Mouse (Mus musculus) gastrocnemius, adult 2 months (tissue): ENCODE measurements around the gene Tab2. TPM values are rescaled to one million over a fixed set of nuclear protein-coding genes. Genes with fewer than 3 reads are reported as not detected.
"Not testable (repeated sequence)": the region's sequence is repeated elsewhere in the genome, so short reads cannot be mapped to it uniquely, and the experiment has no call there.

Experiments
- DNase-seq: peaks from one replicate; pipeline ENCODE4 v3.0.0; 2022
- H3K27ac ChIP-seq: fragments of 200-600 bp; 2 replicates; pipeline ENCODE4 v1.8.1; 2022; ENCODE audit warnings: mild to moderate bottlenecking
- H3K4me3 ChIP-seq: fragments of 200-600 bp; 2 replicates; pipeline ENCODE4 v1.8.1; 2022; ENCODE audit warnings: mild to moderate bottlenecking, moderate library complexity
- CTCF ChIP-seq: fragments of 200-600 bp; IDR thresholded peaks from 2 replicates; pipeline ENCODE4 v1.8.1; 2022; ENCODE audit warnings: antibody characterized with exemption, mild to moderate bottlenecking, moderate library complexity
- intact Hi-C: fragments of 180-260 bp; cut with DNase I; formaldehyde crosslinking; loops from one replicate; pipeline ENCODE4 v1.15.1; 2025
- total RNA-seq, 2 experiments: library from RNA; stranded (reverse); gene quantifications; 2 replicates each; pipeline ENCODE4 v1.2.3; 2021

Gene Tab2
- total RNA-seq, 2 experiments from 2014 or later: 96.2 to 100 TPM

DNA sequence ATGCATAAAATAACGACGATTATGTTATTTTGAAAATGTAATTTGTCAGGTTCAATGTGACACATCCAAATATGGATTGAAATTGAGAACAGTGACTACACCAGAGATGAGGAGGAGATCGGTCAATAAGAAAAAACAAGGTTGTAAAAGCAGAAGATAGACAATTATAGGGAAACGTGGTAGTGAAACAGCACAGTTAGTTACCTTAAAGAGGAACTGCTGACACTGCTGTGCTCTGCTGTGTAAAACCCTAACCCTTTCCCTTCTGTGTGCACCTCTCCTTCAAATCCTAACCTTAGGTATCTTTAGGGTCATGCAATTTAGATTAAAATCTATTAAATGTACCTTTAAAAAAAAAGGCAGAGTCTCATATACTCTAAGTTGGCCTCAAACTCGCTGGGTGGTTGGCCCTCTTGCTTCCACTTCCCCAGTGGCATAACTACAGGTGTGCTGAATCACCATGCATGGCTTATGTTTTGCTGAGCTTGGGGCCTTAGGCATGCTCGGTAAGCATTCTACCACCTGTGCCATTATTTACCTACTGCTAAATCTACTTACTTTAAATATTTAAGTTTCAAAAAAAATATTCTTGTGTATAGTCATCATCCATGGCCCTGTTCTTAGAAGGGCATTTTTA lies 19.4 kb downstream of the Tab2 start:
- Histone ChIP-seq H3K4me3 (no peak overlapping the region), H3K27ac (no peak overlapping the region)
- intact Hi-C loops: no loop called here
- TF ChIP-seq CTCF: no peak
- DNase-seq: no peak

GRCm38 (mm10) chr10:7932958-7933357 lies 23.1 kb downstream of the Tab2 start:
- DNase-seq: no peak
- TF ChIP-seq CTCF: no peak
- no peak overlapping the region for H3K4me3 ChIP-seq
- no peak overlapping the region for H3K27ac ChIP-seq
- intact Hi-C loops: no loop called here

GRCm38 (mm10) chr10:7928996-7929395 lies 27.0 kb downstream of the Tab2 start:
- intact Hi-C loops: no loop called here
- Histone ChIP-seq H3K27ac (no peak overlapping the region), H3K4me3 (no peak overlapping the region)
- no peak for TF ChIP-seq CTCF
- no peak for DNase-seq

DNA sequence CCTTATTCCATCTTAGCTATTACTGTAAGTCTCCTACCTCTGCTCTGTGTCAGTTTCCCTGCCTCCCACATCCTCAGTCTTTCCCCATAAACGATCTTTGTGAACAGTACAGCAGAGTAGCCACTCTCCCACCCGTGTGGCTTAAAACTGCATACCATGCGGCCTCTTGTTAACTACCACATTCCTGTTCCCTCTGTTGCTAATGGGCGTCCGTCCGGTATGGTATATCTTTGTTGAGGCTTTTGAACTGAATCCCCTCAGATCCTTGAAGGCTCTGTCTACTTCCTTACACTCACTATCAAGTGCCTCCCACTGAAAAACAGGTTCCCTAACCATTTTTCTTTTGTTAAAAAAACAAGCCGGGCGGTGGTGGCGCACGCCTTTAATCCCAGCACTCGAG lies 30.5 kb downstream of the Tab2 start:
- TF ChIP-seq CTCF: no peak
- intact Hi-C loops: no loop called here

DNA sequence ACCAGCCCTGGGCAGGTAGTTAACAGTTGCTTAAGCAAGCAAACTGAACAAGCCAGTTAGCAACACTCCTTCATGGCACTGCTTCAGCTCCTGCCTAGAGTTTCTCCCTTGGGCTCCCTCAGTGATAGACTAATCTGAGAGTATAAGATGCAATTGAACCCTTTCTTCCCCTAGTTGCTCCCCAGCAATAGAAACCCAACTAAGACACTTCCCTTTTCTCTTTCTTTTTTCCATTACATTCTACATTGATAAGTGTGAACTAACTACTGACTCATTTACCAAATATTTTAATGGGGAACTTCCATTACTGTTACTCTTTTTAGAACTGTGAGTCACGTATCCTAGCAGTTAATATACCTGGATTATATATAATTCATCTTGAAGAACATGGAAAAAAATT lies 32.6 kb downstream of the Tab2 start:
- intact Hi-C loops: no loop called here
- no peak for TF ChIP-seq CTCF
- DNase-seq: no peak
- no peak overlapping the region for H3K4me3 ChIP-seq
- H3K27ac ChIP-seq: no peak overlapping the region

More for the DNA sequence above, 30.5 kb downstream of the Tab2 start:
- no peak overlapping the region for H3K4me3 ChIP-seq
- DNase-seq: no peak
- H3K27ac ChIP-seq: no peak overlapping the region

DNA sequence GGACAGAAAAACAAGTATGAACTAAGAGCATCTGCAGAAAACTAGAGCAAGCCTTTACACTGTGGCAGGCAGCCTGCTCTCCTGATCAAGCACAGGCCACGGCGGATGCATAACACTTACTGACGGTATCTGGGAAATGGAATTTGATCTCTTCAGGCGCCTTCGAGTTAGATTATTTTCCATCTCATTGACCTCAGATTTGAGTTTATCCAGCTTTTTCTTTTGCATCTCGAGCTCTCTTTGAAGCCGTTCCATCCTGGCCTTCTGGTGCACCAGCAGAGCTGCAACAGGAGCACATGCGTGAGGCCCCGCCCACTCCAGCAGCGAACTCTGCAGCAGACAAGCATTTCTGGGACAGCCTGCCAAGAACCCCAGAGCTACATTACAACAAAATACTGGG lies 44.8 kb downstream of the Tab2 start:
- no peak overlapping the region for H3K27ac ChIP-seq
- no peak overlapping the region for H3K4me3 ChIP-seq
- no peak for DNase-seq
- no peak for TF ChIP-seq CTCF
- intact Hi-C loops: no loop called here

DNA sequence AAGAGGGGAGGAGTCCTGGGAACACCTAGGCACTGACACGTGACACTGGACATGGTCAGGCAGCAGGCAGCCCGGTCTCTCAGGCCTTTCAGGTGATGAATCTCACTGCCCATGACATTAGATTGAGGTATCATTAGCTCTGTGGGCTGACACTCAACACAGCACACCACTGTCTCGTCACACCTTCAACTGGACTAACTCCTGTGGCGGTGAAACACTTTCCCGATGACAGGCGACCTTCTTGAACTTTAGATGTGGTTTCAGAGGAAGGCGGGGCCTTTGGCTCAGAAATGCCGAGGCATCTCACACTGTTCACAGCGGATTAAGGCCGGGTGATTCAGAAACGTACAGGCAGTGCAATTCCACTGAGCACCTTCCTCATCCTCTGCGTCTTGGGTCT lies 48.9 kb downstream of the Tab2 start:
- no peak overlapping the region for H3K4me3 ChIP-seq
- intact Hi-C loops: no loop called here
- H3K27ac ChIP-seq: no peak overlapping the region
- TF ChIP-seq CTCF: no peak
- DNase-seq: no peak

DNA sequence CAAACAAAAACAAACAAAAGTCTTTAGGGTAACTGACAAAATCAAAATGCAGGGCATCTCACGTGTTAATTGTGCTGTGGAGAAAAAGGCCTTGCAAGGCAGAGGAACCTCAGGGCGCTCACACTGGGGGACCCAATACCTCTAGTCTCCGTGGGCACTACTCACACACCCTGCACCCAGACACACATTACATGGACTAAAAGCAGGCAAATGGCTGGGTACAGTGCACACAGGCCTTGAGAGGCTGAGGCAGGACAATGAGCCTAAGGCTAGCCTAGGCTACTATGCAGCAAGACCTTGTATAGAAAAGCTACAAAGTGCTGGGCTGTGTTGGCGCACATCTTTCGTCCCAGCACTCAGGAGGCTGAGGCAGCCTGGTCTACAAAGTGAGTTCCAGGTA lies 51.9 kb downstream of the Tab2 start:
- Histone ChIP-seq H3K4me3 (no peak overlapping the region), H3K27ac (no peak overlapping the region)
- intact Hi-C loops: no loop called here
- TF ChIP-seq CTCF: no peak
- no peak for DNase-seq

GRCm38 (mm10) chr10:7900719-7901627 lies 55.1 kb downstream of the Tab2 start:
- H3K27ac ChIP-seq: no peak overlapping the region
- DNase-seq: no peak
- intact Hi-C loops: no loop called here
- H3K4me3 ChIP-seq: no peak overlapping the region
- TF ChIP-seq CTCF: no peak

- TF ChIP-seq CTCF: no peak
- intact Hi-C loops: no loop called here
- DNase-seq: no peak
- Histone ChIP-seq H3K27ac (peak overlapping the region; percentile 7; the same call in 1 of the 2 replicates), H3K4me3 (peak overlapping the region; percentile 34; the same call in 1 of the 2 replicates)
Measured at GRCm38 (mm10) chr10:7888256-7888868, 67.7 kb downstream of the Tab2 start.

DNA sequence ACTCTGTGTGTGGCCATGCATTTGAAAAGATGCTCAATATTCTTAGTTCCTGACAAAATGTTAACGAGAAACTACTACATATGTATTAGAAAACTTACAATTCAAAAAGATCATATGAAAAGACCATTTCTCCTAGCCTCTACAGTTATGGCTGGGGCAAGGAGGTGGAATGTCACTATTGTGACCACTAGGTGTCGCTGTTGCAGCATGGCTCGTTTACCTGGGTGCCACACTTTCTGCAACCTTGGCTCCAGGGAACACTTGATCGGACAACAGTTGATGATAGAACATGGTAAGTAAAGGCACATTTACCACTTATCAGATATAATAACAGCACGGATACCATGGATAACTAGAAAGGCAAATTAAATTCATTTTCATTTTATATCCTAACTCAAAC lies 72.5 kb downstream of the Tab2 start:
- H3K27ac ChIP-seq: no peak overlapping the region
- TF ChIP-seq CTCF: peak; percentile 98
- DNase-seq: peak; percentile 77
- H3K4me3 ChIP-seq: no peak overlapping the region
- intact Hi-C loops: loop anchor here (1.0 to 5.0 kb wide), 3 partner anchors 71 to 357 kb away; no protein-coding TSS in a partner anchor

DNA sequence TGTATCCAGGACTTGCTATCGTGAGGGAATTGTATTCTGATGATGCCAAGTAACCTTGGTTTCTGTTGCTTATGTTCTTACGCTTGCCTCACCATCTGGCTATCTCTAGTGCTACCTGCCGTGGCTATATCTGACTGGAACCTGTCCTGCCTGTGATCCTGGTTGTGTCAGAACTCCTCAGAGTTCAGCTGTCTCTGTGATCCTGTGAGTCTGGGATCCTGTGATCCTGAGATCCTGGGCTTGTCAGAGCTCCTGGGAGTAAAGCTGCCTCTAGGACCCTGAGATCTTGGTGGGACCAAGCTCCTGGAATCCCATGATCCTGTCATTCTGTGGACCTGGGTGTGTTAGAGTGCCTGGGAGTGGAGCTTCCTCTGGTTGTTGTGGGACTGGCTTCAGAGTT lies 74.1 kb downstream of the Tab2 start:
- Histone ChIP-seq H3K4me3 (no peak overlapping the region), H3K27ac (no peak overlapping the region)
- DNase-seq: no peak
- TF ChIP-seq CTCF: no peak
- intact Hi-C loops: loop anchor here (5.0 kb wide), 1 partner anchor 70 kb away; no protein-coding TSS in a partner anchor

- not testable (repeated sequence) for DNase-seq
- intact Hi-C loops: loop anchor here (5.0 kb wide), 1 partner anchor 68 kb away; no protein-coding TSS in a partner anchor
Measured at GRCm38 (mm10) chr10:7880283-7880682, 75.7 kb downstream of the Tab2 start.

More at GRCm38 (mm10) chr10:7880283-7880682, 75.7 kb downstream of the Tab2 start:
- not testable (repeated sequence) for H3K27ac ChIP-seq, H3K4me3 ChIP-seq
